Mouse (Mus musculus) layer of hippocampus, adult 9-11 months (tissue): Measurements from ENCODE around the gene Rbp7.
"Not testable (repeated sequence)": the region's sequence is repeated elsewhere in the genome, so short reads cannot be mapped to it uniquely, and the experiment has no call there.

Experiments used
- DNase-seq: peaks from one replicate; pipeline ENCODE4 v3.0.0; 2022

Gene Rbp7

GRCm38 (mm10) chr4:149454263-149454662, 515 bp downstream of the Rbp7 start:
- no peak for DNase-seq

DNA sequence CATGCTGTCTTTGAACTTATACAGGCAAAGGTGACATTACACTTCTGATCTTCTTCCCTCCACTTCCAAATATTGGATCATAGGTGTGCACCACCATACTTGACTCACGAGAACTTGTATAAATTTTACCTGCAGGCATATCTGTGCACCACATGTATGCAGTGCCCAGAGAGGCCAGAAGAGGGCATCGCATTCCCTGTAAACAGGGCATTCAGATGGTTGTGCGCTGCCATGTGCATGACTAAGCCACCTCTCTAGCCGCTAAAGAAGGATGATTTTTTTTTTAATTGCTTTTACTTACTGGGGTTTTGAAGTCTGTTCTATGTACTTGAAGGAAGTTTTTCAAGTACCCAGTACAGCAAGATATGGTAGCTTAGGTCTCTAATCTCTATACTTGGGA, 1.1 kb downstream of the Rbp7 start:
- DNase-seq = no peak

DNA sequence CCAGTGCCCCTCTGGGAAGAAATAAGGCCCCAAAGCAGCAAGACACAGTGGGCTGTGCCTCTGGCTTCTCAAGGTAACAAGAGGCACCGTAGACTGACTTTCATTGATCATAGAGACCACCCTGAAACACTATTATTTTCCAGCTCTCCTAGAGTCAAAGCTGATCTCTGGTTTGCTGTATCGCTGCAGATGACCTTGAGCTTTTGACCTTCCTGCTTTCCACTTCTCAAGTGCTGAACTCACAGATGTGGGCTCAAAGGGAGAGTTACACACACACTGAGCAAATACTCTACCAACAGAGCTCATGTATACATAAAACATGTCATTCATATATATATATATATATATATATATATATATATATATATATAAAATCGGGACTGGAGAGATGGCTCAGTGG, 4.1 kb downstream of the Rbp7 start:
- no peak for DNase-seq

GRCm38 (mm10) chr4:149446309-149446708, 8.5 kb downstream of the Rbp7 start:
- no peak for DNase-seq

- DNase-seq = peak; percentile 37
These were observed 8.9 kb downstream of the Rbp7 start for GRCm38 (mm10) chr4:149445868-149446267.

GRCm38 (mm10) chr4:149444964-149445701, 9.6 kb downstream of the Rbp7 start:
- DNase-seq = peak; percentile 89

DNA sequence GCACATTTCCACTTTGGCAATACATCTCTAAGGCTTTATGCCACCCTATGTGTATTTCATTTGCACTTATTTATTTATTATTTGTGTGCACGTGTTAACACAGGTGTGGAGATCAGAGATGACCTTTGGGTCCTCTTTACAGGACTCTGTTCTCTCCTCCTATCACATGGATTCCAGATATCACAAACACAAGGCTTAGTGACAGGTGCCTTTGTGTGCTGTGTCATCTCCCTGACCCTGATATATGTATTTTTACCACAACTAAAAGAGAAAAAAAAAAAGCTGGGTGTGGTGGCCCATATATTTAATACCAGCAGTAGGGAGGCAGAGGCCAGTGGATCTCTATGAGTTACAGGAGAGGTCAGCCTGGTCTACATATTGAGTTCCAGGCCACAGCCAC, 10.3 kb downstream of the Rbp7 start:
- no peak for DNase-seq

GRCm38 (mm10) chr4:149442436-149442835, 12.3 kb downstream of the Rbp7 start:
- no peak for DNase-seq

- no peak for DNase-seq
These were observed 14.2 kb downstream of the Rbp7 start for GRCm38 (mm10) chr4:149440576-149440975.

DNA sequence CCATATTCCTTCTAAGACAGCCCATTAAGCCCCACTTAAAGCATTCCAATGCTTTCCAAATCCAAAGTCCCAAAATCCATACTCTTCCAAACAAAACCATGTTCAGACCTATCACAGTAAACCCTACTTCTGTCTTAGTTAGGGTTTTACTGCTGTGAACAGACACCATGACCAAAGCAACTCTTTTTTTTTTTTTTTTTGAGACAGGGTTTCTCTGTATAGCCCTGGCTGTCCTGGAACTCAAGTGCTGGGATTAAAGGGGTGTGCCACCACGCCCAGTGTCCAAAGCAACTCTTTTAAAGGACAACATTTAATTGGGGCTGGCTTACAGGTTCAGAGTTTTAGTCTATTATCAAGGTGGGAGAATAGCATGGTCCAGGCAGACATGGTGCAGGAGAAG, 22.9 kb downstream of the Rbp7 start:
- DNase-seq = not testable (repeated sequence)

DNA sequence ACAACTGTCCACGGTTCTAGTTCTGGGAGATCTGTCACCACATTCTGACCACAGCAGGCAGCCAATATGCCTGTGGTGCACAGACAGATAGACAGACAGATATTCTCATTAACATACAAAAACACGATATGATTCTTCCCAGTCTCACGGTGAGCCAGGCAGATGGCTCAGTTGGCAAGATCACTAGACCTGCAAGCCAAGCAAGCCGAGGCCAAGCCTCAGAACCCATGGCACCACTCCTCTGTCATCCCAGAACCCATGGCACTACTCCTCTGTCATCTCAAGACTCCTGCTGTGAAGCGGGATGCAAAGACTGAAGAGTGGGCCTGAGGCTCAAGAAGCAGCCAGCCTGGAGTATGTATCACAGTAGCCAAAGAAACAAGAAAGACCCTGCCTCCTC, 25.2 kb downstream of the Rbp7 start:
- DNase-seq = no peak

GRCm38 (mm10) chr4:149426325-149427199, 28.2 kb downstream of the Rbp7 start, which contains the start of gene Ube4b:
Gene Ube4b (minus strand): TSS chr4:149426749.
- DNase-seq = peak; percentile 99

GRCm38 (mm10) chr4:149425801-149426292, 28.9 kb downstream of the Rbp7 start:
- peak; percentile 25 for DNase-seq

DNA sequence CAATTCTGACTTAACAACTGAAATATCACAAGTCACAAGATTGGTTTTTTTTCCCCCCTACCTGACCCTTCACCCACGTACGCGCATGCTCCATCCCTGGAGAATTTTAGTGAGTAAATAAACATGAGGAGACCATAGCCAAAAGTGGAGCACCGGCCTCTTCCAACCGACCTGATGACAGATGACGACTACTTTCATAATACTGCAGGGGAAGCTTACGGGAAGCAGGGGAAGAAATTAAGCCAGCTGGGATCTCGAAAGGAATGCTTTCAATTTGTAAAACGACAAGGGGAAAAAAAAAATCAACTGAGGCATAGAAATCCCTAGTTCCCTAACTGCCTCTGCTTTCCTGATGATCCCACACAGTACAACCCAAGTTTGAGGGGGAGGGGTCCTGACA, 30.0 kb downstream of the Rbp7 start:
- no peak for DNase-seq

DNA sequence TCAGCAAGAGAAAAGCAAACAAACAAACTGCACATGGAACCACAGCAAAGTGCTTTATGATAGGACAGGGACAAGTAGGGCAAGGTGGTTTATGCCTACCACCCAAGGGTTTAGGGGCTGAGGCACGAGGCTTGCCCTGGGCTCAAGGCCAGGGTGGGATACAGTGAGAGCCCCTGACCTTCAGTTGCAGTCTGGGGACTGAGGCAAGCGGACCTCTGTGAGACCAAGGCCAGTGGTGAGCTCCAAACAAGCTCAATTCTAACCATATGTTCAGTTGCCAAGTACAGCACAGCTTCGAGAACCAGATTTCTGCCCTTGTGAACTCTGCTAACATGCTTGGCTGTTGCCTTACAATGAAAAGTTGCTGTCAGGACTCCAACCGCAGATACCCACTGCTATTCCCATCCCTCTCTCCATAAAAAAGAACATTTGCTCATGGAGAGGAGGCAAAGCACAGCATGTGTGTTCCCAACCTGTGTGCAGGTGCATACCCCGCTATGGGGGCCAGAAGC, 36.9 kb downstream of the Rbp7 start:
- DNase-seq = no peak

DNA sequence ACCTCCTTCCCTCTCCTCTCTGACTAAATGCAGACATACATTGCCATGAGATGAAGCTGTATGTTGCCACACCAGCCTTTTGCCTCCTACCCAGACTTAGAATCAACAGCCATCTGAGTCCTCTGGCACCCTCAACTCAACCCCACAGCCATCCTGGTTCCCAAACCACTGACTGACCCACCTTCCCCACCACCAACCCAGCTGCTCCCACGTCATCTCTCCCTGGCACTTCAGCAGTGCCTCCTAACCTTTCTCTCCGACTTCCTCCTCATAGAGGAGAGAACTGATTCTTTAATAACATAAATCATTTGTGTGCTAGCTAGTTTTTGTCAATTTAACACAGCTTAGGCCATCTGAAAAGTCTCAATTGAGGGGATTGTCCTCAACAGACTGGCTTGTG, 37.8 kb downstream of the Rbp7 start:
- DNase-seq = no peak

DNA sequence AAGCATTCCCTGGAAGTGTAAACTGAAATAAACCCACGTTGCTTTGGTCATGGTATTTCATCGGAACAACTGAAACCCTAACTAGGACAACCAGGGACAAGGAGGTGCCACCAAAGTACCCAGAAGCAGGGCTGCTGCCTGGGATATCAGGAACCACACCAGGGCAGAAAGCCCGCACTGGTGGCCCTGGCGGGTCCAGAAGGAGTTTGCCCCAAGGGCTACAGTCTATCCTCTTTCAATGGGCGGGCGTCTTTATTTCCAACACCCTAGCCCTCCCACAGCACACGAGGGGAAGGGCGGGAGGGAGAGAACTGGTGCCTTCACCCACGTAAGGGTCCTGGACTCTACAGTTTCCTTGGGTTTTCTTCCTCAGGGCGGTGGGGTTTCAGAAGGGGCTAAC, 38.4 kb downstream of the Rbp7 start:
- no peak for DNase-seq

DNA sequence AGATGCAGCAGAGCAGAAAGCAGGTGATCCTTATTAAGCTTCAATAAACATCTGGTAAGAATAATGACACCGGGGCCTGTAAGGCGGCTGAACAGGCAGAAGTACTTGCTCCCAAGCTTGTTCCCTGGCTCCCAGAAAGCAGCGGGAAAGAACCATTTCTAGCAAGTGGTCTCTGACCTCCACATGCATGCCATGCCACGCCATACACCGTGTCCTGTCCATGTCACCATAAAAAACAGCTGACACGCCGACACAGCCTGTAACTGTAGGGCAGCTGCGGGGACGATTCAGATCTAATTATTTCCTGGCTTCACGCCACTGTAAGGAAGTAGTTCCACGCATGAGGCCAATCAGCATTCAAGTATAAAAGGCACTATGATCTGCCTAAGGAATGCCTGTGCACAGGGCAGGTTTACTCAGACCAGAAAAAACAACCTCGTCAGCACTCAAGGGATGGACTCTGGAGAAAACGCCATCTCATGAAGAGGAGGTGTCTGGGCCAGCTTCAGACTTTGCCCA, 39.1 kb downstream of the Rbp7 start:
- DNase-seq = no peak

- DNase-seq = no peak
These were observed 40.5 kb downstream of the Rbp7 start for GRCm38 (mm10) chr4:149414259-149414658.

- no peak for DNase-seq
These were observed 45.0 kb downstream of the Rbp7 start for GRCm38 (mm10) chr4:149409759-149410158.

- no peak for DNase-seq
These were observed 46.4 kb downstream of the Rbp7 start for GRCm38 (mm10) chr4:149408331-149408730.

DNA sequence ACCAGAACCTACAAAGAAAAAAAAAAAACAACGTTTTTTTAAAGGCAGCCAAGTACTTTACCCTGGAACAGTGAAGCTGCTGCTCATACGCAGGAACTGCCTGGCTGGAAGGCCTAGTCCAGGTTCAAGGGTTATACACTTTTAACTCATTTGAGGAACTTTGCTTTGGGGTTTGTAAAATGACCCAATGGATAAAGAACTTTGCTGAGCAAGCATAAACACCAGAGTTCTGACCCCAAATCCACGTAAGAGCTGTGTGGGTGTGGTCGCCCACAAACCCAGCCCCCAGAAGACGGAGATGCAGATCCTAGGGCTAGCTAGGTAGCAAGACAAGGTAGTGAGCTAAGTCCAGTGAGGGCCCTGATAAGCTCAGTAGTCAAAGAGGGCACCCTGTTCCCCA, 47.3 kb downstream of the Rbp7 start:
- no peak for DNase-seq

- no peak for DNase-seq
These were observed 48.9 kb downstream of the Rbp7 start for GRCm38 (mm10) chr4:149405713-149406443.
